In the genomic region with DNA sequence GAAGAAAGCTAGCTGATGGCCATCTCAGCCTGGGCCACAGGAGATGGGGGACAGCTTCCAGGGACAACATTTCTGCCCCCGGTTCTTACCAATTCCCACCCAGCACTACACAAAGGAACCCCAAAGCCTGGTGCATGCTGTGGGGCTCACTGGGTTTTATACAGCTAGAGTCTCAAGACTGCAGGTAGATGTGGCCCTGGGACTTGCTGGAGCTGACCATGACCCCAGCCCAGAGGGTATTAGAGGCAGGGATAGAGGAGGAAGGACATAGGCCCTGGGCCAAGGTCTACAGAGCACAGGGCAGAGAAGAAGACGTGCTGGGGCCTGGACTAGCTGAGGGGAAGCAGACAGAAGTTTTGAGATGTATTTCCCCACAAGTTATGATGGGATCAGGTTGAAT, we compare ENCODE assay signal across 12 mouse cellular contexts. TPM values are rescaled to one million over a fixed set of nuclear protein-coding genes. Genes with fewer than 3 reads are reported as not detected.
A peak's percentile ranks its signal among the peaks of the same experiment; 100 is the strongest.
DNase-seq lines count a peak whose midpoint lies in the region; ATAC-seq and TF ChIP-seq lines count a peak whose summit lies in the region.
"Had no signal": no experiment of that assay in that cellular context is flagged by ENCODE, and none has a peak within 500 bp of the region (broad histone marks: within the 10 kb centered on the region; RNA-seq: fewer than 3 reads in every experiment).

No protein-coding gene starts in this region.

- H3K4me1 ChIP-seq in heart, embryonic 11.5 days (ENCODE audit: control insufficient read depth, insufficient read depth, low read length), result peaks cover 47% of the 10 kb centered on the region
- peaks cover 39% of the 10 kb centered on the region for H3K4me1 ChIP-seq in limb, embryonic 13.5 days
- H3K4me1 ChIP-seq in limb, embryonic 10.5 days, result peaks cover 43% of the 10 kb centered on the region
- H3K4me1 ChIP-seq in embryonic facial prominence, embryonic 13.5 days, result peaks cover 50% of the 10 kb centered on the region
- peaks cover 2% of the 10 kb centered on the region; the same call in 1 of the 2 replicates for H3K4me1 ChIP-seq in small intestine, adult 2 months (ENCODE audit: control insufficient read depth, insufficient read depth, insufficient read length, low read length)

- peak overlapping the region; percentile 75 for H3K4me2 ChIP-seq in heart, embryonic 11.5 days
- peak overlapping the region; percentile 21; the same call in 1 of the 2 replicates for H3K4me2 ChIP-seq in limb, embryonic 13.5 days (replicated peaks)
- peak overlapping the region; percentile 41 for H3K4me2 ChIP-seq in embryonic facial prominence, embryonic 13.5 days

- TF ChIP-seq POLR2A in small intestine, adult 2 months (IDR thresholded peaks at IDR 0.05; ENCODE audit: low read depth, low read length), result no peak

- 69% methylated on average over 2 of the region's 2 CpGs for WGBS in heart, embryonic 11.5 days (ENCODE audit: insufficient replicate concordance)
- WGBS in limb, embryonic 13.5 days, result 90% methylated on average over 2 of the region's 2 CpGs
- WGBS in limb, embryonic 10.5 days, result 93% methylated on average over 2 of the region's 2 CpGs
- 90% methylated on average over 2 of the region's 2 CpGs for WGBS in embryonic facial prominence, embryonic 13.5 days
- 85% methylated on average over 2 of the region's 2 CpGs for WGBS in small intestine, adult 2 months

- intact Hi-C loops in heart, postnatal 14 days (cut with DNase I), result loop anchor here (10.0 kb wide), 1 partner anchor 52 kb away; no protein-coding TSS in a partner anchor

- peaks cover 3% of the 10 kb centered on the region; the same call in 1 of the 2 replicates for H3K27me3 ChIP-seq in heart, embryonic 11.5 days (ENCODE audit: control insufficient read depth, insufficient read depth, low read length)
- H3K27me3 ChIP-seq in limb, embryonic 13.5 days, result no peaks in the 10 kb centered on the region
- peaks cover 20% of the 10 kb centered on the region for H3K27me3 ChIP-seq in limb, embryonic 10.5 days (ENCODE audit: low read depth, poor library complexity, severe bottlenecking)
- no peaks in the 10 kb centered on the region for H3K27me3 ChIP-seq in embryonic facial prominence, embryonic 13.5 days
- H3K27me3 ChIP-seq in small intestine, adult 2 months (ENCODE audit: control insufficient read depth, insufficient read depth, low read length), result no peaks in the 10 kb centered on the region
- H3K27me3 ChIP-seq: limb, embryonic 15.5 days had no signal

- TF ChIP-seq CTCF in small intestine, adult 2 months (IDR thresholded peaks at IDR 0.05; ENCODE audit: extremely low read depth, insufficient read length, insufficient replicate concordance, low read depth, low read length), result no peak

- peak overlapping the region; percentile 42 for H3K4me3 ChIP-seq in heart, embryonic 11.5 days (ENCODE audit: low read depth, low read length)
- no peak overlapping the region for H3K4me3 ChIP-seq in limb, embryonic 13.5 days
- no peak overlapping the region for H3K4me3 ChIP-seq in limb, embryonic 10.5 days
- peak overlapping the region; percentile 5; the same call in 1 of the 2 replicates for H3K4me3 ChIP-seq in embryonic facial prominence, embryonic 13.5 days
- peak overlapping the region; percentile 33 for H3K4me3 ChIP-seq in small intestine, adult 2 months (ENCODE audit: low read depth, low read length)

- no peaks in the 10 kb centered on the region for H3K9me3 ChIP-seq in heart, embryonic 11.5 days (replicated peaks; ENCODE audit: control insufficient read depth, low read length)
- H3K9me3 ChIP-seq in limb, embryonic 13.5 days, result no peaks in the 10 kb centered on the region
- H3K9me3 ChIP-seq in limb, embryonic 10.5 days (replicated peaks), result no peaks in the 10 kb centered on the region
- H3K9me3 ChIP-seq in embryonic facial prominence, embryonic 13.5 days, result no peaks in the 10 kb centered on the region
- H3K9me3 ChIP-seq: limb, embryonic 15.5 days had no signal

- H3K27ac ChIP-seq in heart, embryonic 11.5 days (ENCODE audit: low read depth, low read length), result peak overlapping the region; percentile 68
- H3K27ac ChIP-seq in limb, embryonic 13.5 days, result no peak overlapping the region
- no peak overlapping the region for H3K27ac ChIP-seq in limb, embryonic 10.5 days
- no peak overlapping the region for H3K27ac ChIP-seq in embryonic facial prominence, embryonic 13.5 days
- H3K27ac ChIP-seq in small intestine, adult 2 months (ENCODE audit: insufficient read depth, low read depth, low read length), result no peak overlapping the region; the same call in 1 of the 2 replicates
- H3K27ac ChIP-seq: limb, embryonic 15.5 days had no signal

- ATAC-seq in heart, embryonic 11.5 days (replicated peaks; ENCODE audit: insufficient number of reproducible peaks, low FRiP score, low TSS enrichment), result no peak
- ATAC-seq in limb, embryonic 13.5 days (ENCODE audit: low FRiP score, low read depth), result no peak
- no peak for ATAC-seq in embryonic facial prominence, embryonic 13.5 days (ENCODE audit: insufficient number of reproducible peaks, insufficient read depth, low FRiP score, low TSS enrichment, low read depth)

- no peak for DNase-seq in heart, postnatal 14 days
- DNase-seq in limb, embryonic 10.5 days (ENCODE audit: low spot score), result no peak
- no peak for DNase-seq in T-cell, adult 2 months (ENCODE audit: low spot score)
- DNase-seq in spleen, postnatal 36 days (ENCODE audit: low spot score in 2 of 2), result no peak
- DNase-seq: B cell, adult 2 months; cerebellum, adult 9-10 months had no signal

- peak overlapping the region; percentile 73 for H3K9ac ChIP-seq in heart, embryonic 11.5 days (ENCODE audit: low read depth, low read length)
- no peak overlapping the region for H3K9ac ChIP-seq in limb, embryonic 13.5 days
- H3K9ac ChIP-seq in embryonic facial prominence, embryonic 13.5 days, result no peak overlapping the region
- H3K9ac ChIP-seq: limb, embryonic 15.5 days had no signal

- peaks cover 3% of the 10 kb centered on the region; the same call in 1 of the 2 replicates for H3K36me3 ChIP-seq in heart, embryonic 11.5 days (ENCODE audit: control insufficient read depth, insufficient read depth, low read length)
- H3K36me3 ChIP-seq in limb, embryonic 13.5 days, result peaks cover 4% of the 10 kb centered on the region
- no peaks in the 10 kb centered on the region for H3K36me3 ChIP-seq in limb, embryonic 10.5 days
- H3K36me3 ChIP-seq in embryonic facial prominence, embryonic 13.5 days, result peaks cover 6% of the 10 kb centered on the region; the same call in 1 of the 2 replicates
- H3K36me3 ChIP-seq in small intestine, adult 2 months (ENCODE audit: control insufficient read depth, insufficient read depth, low read length), result no peaks in the 10 kb centered on the region
- H3K36me3 ChIP-seq: limb, embryonic 15.5 days had no signal

RNA-seq across cellular contexts. Expression of gene Myl9, which starts 1.7 kb away (rescaled TPM):
- polyA plus RNA-seq in heart, embryonic 11.5 days (2014; fragmentation: Nextera tagmentation; extraction: Ambion mirVana), result 2,229 and 2,268 TPM in 2 replicates
- 100 to 1,000 TPM; 274 to 290 TPM for total RNA-seq in heart, postnatal 14 days (2021)
- 201 and 204 TPM in 2 replicates for polyA plus RNA-seq in limb, embryonic 13.5 days (2015; fragmentation: Nextera tagmentation; extraction: Ambion mirVana)
- 30.1 and 62.7 TPM in 2 replicates for polyA plus RNA-seq in limb, embryonic 10.5 days (2016; fragmentation: Nextera tagmentation; extraction: Ambion mirVana)
- 197 TPM in 2 replicates for polyA plus RNA-seq in embryonic facial prominence, embryonic 13.5 days (2015; fragmentation: Nextera tagmentation; extraction: Ambion mirVana)
- polyA plus RNA-seq in small intestine, adult 2 months (2012; rRNA removed), result 391 and 410 TPM in 2 replicates
- total RNA-seq: megakaryocyte-erythroid progenitor cell, adult 5-6 weeks had no signal

Comparison
In these comparisons a context has a peak if more than half of its experiments do, and no peak if none do; other contexts are left out.
1. H3K4me2 ChIP-seq: peak in every context shown above with its lines; median percentile 75 in heart, embryonic 11.5 days; 41 in embryonic facial prominence, embryonic 13.5 days; 21 in limb, embryonic 13.5 days.
2. H3K4me3 ChIP-seq: peak in heart, embryonic 11.5 days (single experiment), embryonic facial prominence, embryonic 13.5 days (single experiment) and small intestine, adult 2 months (single experiment); none in limb, embryonic 13.5 days (single experiment) and limb, embryonic 10.5 days (single experiment).